Mouse (Mus musculus) myocyte (in vitro differentiated cells): ENCODE measurements around the gene Suclg2. TPM values are rescaled to one million over a fixed set of nuclear protein-coding genes. Genes with fewer than 3 reads are reported as not detected.

Experiments used
- H3K27me3 ChIP-seq: one replicate; pipeline ENCODE4 v1.6.1; 2011; ENCODE audit not compliant: control insufficient read depth, insufficient read depth, insufficient read length
- H3K36me3 ChIP-seq: one replicate; pipeline ENCODE4 v1.6.1; 2011; ENCODE audit not compliant: control insufficient read depth, insufficient read depth
- H3K4me2 ChIP-seq: one replicate; pipeline ENCODE4 v1.6.1; 2011; ENCODE audit warnings: low read depth, control low read depth
- H3K4me3 ChIP-seq: one replicate; pipeline ENCODE4 v1.5.1; 2011; ENCODE audit warnings: mild to moderate bottlenecking, control low read depth, moderate library complexity
- H3K79me2 ChIP-seq: one replicate; pipeline ENCODE4 v1.6.1; 2011; ENCODE audit not compliant: control insufficient read depth, insufficient read depth
- H3ac ChIP-seq: one replicate; pipeline ENCODE4 v1.6.1; 2011; ENCODE audit not compliant: control insufficient read depth, insufficient read length
- CEBPB ChIP-seq: IDR thresholded peaks from 2 replicates; pipeline ENCODE4 v1.6.1; 2011; ENCODE audit warnings: mild to moderate bottlenecking, moderate library complexity; ENCODE audit not compliant: poor library complexity, insufficient read depth, severe bottlenecking
- E2F4 ChIP-seq: IDR thresholded peaks from one replicate; pipeline ENCODE4 v1.6.1; 2011; ENCODE audit warnings: mild to moderate bottlenecking, control low read depth, moderate library complexity; ENCODE audit not compliant: insufficient read depth
- MAX ChIP-seq: IDR thresholded peaks from one replicate; pipeline ENCODE4 v1.6.1; 2011; ENCODE audit warnings: low read depth, mild to moderate bottlenecking, control low read depth
- MYOD1 ChIP-seq, 3 experiments: IDR thresholded peaks; one replicate each; pipeline ENCODE4 v1.6.1; 2011; ENCODE audit warnings: control low read depth in 2 of 3, low read depth in 2 of 3, mild to moderate bottlenecking in 2 of 3, moderate library complexity in 1 of 3; ENCODE audit not compliant: insufficient read length in 2 of 3, control insufficient read depth in 1 of 3
- MYOG ChIP-seq, 3 experiments: IDR thresholded peaks; one replicate each; pipeline ENCODE4 v1.6.1; 2011; ENCODE audit warnings: control low read depth in 2 of 3, low read depth in 2 of 3, mild to moderate bottlenecking in 2 of 3; ENCODE audit not compliant: insufficient read length in 2 of 3, control insufficient read depth in 1 of 3, insufficient read depth in 1 of 3
- POLR2A ChIP-seq: IDR thresholded peaks from one replicate; pipeline ENCODE4 v1.6.1; 2011; ENCODE audit warnings: low read depth, mild to moderate bottlenecking, control low read depth, moderate library complexity; ENCODE audit not compliant: insufficient read length
- POLR2AphosphoS2 ChIP-seq: IDR thresholded peaks from one replicate; pipeline ENCODE4 v1.6.1; 2011; ENCODE audit warnings: low read depth, control low read depth; ENCODE audit not compliant: insufficient read length
- REST ChIP-seq: IDR thresholded peaks from one replicate; pipeline ENCODE4 v1.6.1; 2011; ENCODE audit warnings: mild to moderate bottlenecking, control low read depth, moderate library complexity; ENCODE audit not compliant: insufficient read depth, insufficient read length
- SRF ChIP-seq: IDR thresholded peaks from one replicate; pipeline ENCODE4 v1.6.1; 2011; ENCODE audit warnings: low read depth; ENCODE audit not compliant: control insufficient read depth, insufficient read length
- TCF12 ChIP-seq: IDR thresholded peaks from one replicate; pipeline ENCODE4 v1.6.1; 2011; ENCODE audit warnings: mild to moderate bottlenecking, control low read depth; ENCODE audit not compliant: poor library complexity, insufficient read depth, severe bottlenecking
- TCF3 ChIP-seq: IDR thresholded peaks from one replicate; pipeline ENCODE4 v1.6.1; 2011; ENCODE audit warnings: low read depth, control low read depth; ENCODE audit not compliant: insufficient read length
- USF1 ChIP-seq: IDR thresholded peaks from one replicate; pipeline ENCODE4 v1.6.1; 2011; ENCODE audit warnings: low read depth, mild to moderate bottlenecking, control low read depth, moderate library complexity
- polyA plus RNA-seq: library from polyadenylated mRNA; unstranded; fragments of >200 nt; fragmentation: generic; extraction: Trizol; gene quantifications from one replicate; pipeline ENCODE4 v1.2.1, GENCODE M21; 2012; ENCODE audit warnings: missing spikeins

The Suclg2 gene
- polyA plus RNA-seq, 1 experiment = 13.9 TPM

- Histone ChIP-seq H3K79me2 (no peaks in the 10 kb centered on the region), H3K4me2 (no peak overlapping the region), H3K4me3 (no peak overlapping the region), H3K27me3 (no peaks in the 10 kb centered on the region), H3ac (no peak overlapping the region), H3K36me3 (no peaks in the 10 kb centered on the region)
- no peak for TF ChIP-seq E2F4
Measured at GRCm38 (mm10) chr6:95556320-95556719, 162.3 kb downstream of the Suclg2 start.

- no peaks in the 10 kb centered on the region for H3K27me3 ChIP-seq
- H3K36me3 ChIP-seq = no peaks in the 10 kb centered on the region
- H3K4me2 ChIP-seq = no peak overlapping the region
- no peak overlapping the region for H3K4me3 ChIP-seq
- TF ChIP-seq MYOD1 (IDR thresholded peaks at IDR 0.05; ENCODE audit: control insufficient read depth in 1 of 3, insufficient read length in 2 of 3, low read depth in 2 of 3) (no peak), USF1 (no peak), REST (no peak), POLR2AphosphoS2 (no peak), CEBPB (no peak), MYOG (IDR thresholded peaks at IDR 0.05; ENCODE audit: control insufficient read depth in 1 of 3, insufficient read depth in 1 of 3, insufficient read length in 2 of 3, low read depth in 2 of 3) (no peak), POLR2A (no peak)
- no peaks in the 10 kb centered on the region for H3K79me2 ChIP-seq
- no peak overlapping the region for H3ac ChIP-seq
Measured at GRCm38 (mm10) chr6:95552339-95552950, 166.2 kb downstream of the Suclg2 start.

GRCm38 (mm10) chr6:95551000-95551399, 167.6 kb downstream of the Suclg2 start:
- H3K36me3 ChIP-seq = no peaks in the 10 kb centered on the region
- H3K4me2 ChIP-seq = no peak overlapping the region
- no peaks in the 10 kb centered on the region for H3K27me3 ChIP-seq
- no peak overlapping the region for H3K4me3 ChIP-seq
- TF ChIP-seq CEBPB (no peak), USF1 (no peak), E2F4 (no peak), MYOD1 (IDR thresholded peaks at IDR 0.05; ENCODE audit: control insufficient read depth in 1 of 3, insufficient read length in 2 of 3, low read depth in 2 of 3) (no peak), SRF (no peak), REST (no peak), MAX (no peak), TCF3 (no peak), MYOG (IDR thresholded peaks at IDR 0.05; ENCODE audit: control insufficient read depth in 1 of 3, insufficient read depth in 1 of 3, insufficient read length in 2 of 3, low read depth in 2 of 3) (no peak)
- no peak overlapping the region for H3ac ChIP-seq
- H3K79me2 ChIP-seq = no peaks in the 10 kb centered on the region

GRCm38 (mm10) chr6:95546189-95546832, 172.3 kb downstream of the Suclg2 start:
- H3K4me2 ChIP-seq = no peak overlapping the region
- H3K36me3 ChIP-seq = no peaks in the 10 kb centered on the region
- TF ChIP-seq MYOG (IDR thresholded peaks at IDR 0.05; ENCODE audit: control insufficient read depth in 1 of 3, insufficient read depth in 1 of 3, insufficient read length in 2 of 3, low read depth in 2 of 3) = no peak
- TF ChIP-seq MAX = no peak
- TF ChIP-seq SRF = no peak
- no peak for TF ChIP-seq USF1
- no peak for TF ChIP-seq CEBPB
- TF ChIP-seq E2F4 = no peak
- no peak for TF ChIP-seq REST
- no peak for TF ChIP-seq POLR2AphosphoS2
- TF ChIP-seq TCF12 = no peak
- TF ChIP-seq POLR2A = no peak
- TF ChIP-seq MYOD1 (IDR thresholded peaks at IDR 0.05; ENCODE audit: control insufficient read depth in 1 of 3, insufficient read length in 2 of 3, low read depth in 2 of 3) = no peak
- TF ChIP-seq TCF3 = no peak
- H3K79me2 ChIP-seq = no peaks in the 10 kb centered on the region
- H3K4me3 ChIP-seq = no peak overlapping the region
- H3K27me3 ChIP-seq = no peaks in the 10 kb centered on the region
- H3ac ChIP-seq = no peak overlapping the region

GRCm38 (mm10) chr6:95545714-95546113, 172.9 kb downstream of the Suclg2 start:
- Histone ChIP-seq H3ac (no peak overlapping the region), H3K4me3 (no peak overlapping the region), H3K79me2 (no peaks in the 10 kb centered on the region), H3K36me3 (no peaks in the 10 kb centered on the region), H3K4me2 (no peak overlapping the region), H3K27me3 (no peaks in the 10 kb centered on the region)
- no peak for TF ChIP-seq TCF12
- no peak for TF ChIP-seq E2F4
- TF ChIP-seq SRF = no peak
- no peak for TF ChIP-seq CEBPB
- TF ChIP-seq MAX = no peak
- TF ChIP-seq POLR2AphosphoS2 = no peak
- no peak for TF ChIP-seq USF1
